Mouse (Mus musculus) embryonic facial prominence, embryonic 15.5 days (tissue): ENCODE measurements around the gene Tlr11. TPM values are rescaled to one million over a fixed set of nuclear protein-coding genes. Genes with fewer than 3 reads are reported as not detected.

Experiments used
- ATAC-seq: fragments of 200-750 bp; cut with Nextera tagmentation; 2 replicates; pipeline ENCODE4 v1.8.0; 2017; ENCODE audit warnings: low read depth, moderate TSS enrichment; ENCODE audit not compliant: insufficient number of reproducible peaks, low FRiP score, low TSS enrichment
- H3K27ac ChIP-seq: fragments of 300-500 bp; sonication (generic); replicated peaks from 2 replicates; pipeline ENCODE4 v1.5.1; 2015; ENCODE audit warnings: mild to moderate bottlenecking, inconsistent platforms
- H3K27me3 ChIP-seq: fragments of 300-500 bp; sonication (generic); 2 replicates; pipeline ENCODE4 v1.6.1; 2015; ENCODE audit warnings: inconsistent platforms
- H3K36me3 ChIP-seq: fragments of 300-500 bp; sonication (generic); 2 replicates; pipeline ENCODE4 v1.6.1; 2015; ENCODE audit warnings: mild to moderate bottlenecking, inconsistent platforms
- H3K4me1 ChIP-seq: fragments of 300-500 bp; sonication (generic); 2 replicates; pipeline ENCODE4 v1.6.1; 2015; ENCODE audit warnings: inconsistent platforms
- H3K4me2 ChIP-seq: fragments of 300-500 bp; sonication (generic); replicated peaks from 2 replicates; pipeline ENCODE4 v1.6.1; 2015; ENCODE audit warnings: mild to moderate bottlenecking, inconsistent platforms
- H3K4me3 ChIP-seq: fragments of 300-500 bp; sonication (generic); replicated peaks from 2 replicates; pipeline ENCODE4 v1.5.1; 2015; ENCODE audit warnings: mild to moderate bottlenecking, inconsistent platforms
- H3K9ac ChIP-seq: fragments of 300-500 bp; sonication (generic); 2 replicates; pipeline ENCODE4 v1.6.1; 2015; ENCODE audit warnings: inconsistent platforms
- H3K9me3 ChIP-seq: fragments of 300-500 bp; sonication (generic); replicated peaks from 2 replicates; pipeline ENCODE4 v1.6.1; 2016; ENCODE audit warnings: inconsistent platforms
- WGBS: fragments of 180-500 bp; shearing (Covaris S2); methylation state at CpG from one replicate; pipeline ENCODE4 v1.1.7; 2015; 5-methylcytosine and 5-hydroxymethylcytosine counted together
- polyA plus RNA-seq: library from polyadenylated mRNA; unstranded; fragments of >200 nt; fragmentation: Nextera tagmentation; extraction: Ambion mirVana; gene quantifications from 2 replicates; pipeline ENCODE4 v1.2.1, GENCODE M21; 2015

Gene Tlr11
- not detected in 2 replicates for polyA plus RNA-seq

DNA sequence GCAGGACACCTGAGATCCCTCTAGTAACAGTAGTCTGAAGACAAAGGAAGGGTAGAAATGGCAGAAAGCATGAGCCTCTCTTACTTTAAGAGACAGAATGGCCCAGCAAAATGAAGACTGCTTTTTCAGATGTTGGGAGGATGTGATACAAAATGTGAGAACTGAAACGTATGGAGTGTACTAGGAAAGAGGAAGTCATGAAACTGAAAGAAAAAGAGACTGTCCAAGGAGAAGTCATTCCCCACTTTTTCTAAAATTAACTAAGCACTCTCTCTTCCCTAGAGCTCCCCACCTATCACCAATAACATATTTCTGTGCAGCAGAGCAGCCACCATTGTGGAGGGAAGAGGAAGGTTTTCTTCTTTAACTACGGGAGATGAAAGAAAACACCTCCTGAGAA, at the start of gene Tlr11:
Tlr11 (plus strand) TSS at position 322 of the 400 bp plus-strand sequence.
- WGBS = 67% methylated on average over 2 of the region's 2 CpGs

DNA sequence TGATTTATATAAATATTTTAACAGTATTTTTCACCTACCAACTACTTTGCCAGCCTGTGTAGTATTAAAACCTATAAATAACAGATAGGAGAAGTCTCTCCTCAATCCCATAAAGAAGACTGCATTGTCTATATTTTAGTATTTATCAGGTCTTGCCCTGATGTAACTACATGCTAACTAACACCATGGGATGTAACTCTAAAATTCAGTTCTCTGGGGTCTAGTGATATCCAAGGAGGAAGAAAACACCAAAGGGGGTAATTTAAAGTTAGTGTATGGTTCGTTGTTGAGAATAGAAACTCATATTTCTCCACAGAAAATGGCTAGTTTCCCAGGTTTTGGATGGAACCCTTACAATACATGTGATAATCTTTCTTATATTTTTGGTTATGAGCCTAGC, 31.1 kb upstream of the Tlr11 start, which contains the start of gene Olfr734:
Olfr734 (minus strand) TSS at position 101 of the 400 bp plus-strand sequence.
- Histone ChIP-seq H3K27me3 (no peaks in the 10 kb centered on the region), H3K36me3 (no peaks in the 10 kb centered on the region), H3K4me1 (no peaks in the 10 kb centered on the region), H3K9ac (no peak within 1 kb of the TSS), H3K27ac (no peak within 1 kb of the TSS), H3K4me3 (no peak within 1 kb of the TSS), H3K9me3 (no peaks in the 10 kb centered on the region), H3K4me2 (no peak within 1 kb of the TSS)
- ATAC-seq = no peak
- WGBS = 64% methylated on average over 1 of the region's 1 CpGs

More for the DNA sequence above, at the start of gene Tlr11:
- Histone ChIP-seq H3K27me3 (no peaks in the 10 kb centered on the region), H3K4me3 (no peak within 1 kb of the TSS), H3K27ac (no peak within 1 kb of the TSS), H3K9ac (no peak within 1 kb of the TSS), H3K36me3 (no peaks in the 10 kb centered on the region), H3K4me2 (no peak within 1 kb of the TSS), H3K9me3 (no peaks in the 10 kb centered on the region), H3K4me1 (no peaks in the 10 kb centered on the region)
- ATAC-seq = no peak

DNA sequence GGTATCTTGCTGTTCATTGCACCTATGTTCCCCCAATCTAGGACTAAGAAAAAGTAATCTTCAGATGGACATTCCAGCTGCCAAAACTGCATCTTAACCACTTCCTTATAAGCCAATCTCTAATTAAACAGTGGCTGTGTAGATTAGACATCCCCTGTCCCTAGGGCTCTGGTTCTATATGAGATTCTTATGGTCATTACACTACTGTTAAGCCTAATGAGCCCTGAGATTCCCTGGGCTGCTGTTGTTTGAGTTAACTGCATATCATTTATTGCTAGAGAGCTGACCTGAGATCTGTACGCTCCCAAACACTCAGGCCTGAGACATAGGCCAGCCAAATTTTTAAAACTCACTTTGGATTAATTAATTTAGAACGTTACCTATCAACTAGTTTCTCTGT, 8.9 kb upstream of the Tlr11 start, which contains the start of gene Olfr735:
Olfr735 (minus strand) TSS at position 77 of the 400 bp plus-strand sequence.
- no peaks in the 10 kb centered on the region for H3K9me3 ChIP-seq
- no peak within 1 kb of the TSS for H3K4me2 ChIP-seq
- H3K9ac ChIP-seq = no peak within 1 kb of the TSS
- no peaks in the 10 kb centered on the region for H3K4me1 ChIP-seq
- no peak for ATAC-seq
- H3K4me3 ChIP-seq = no peak within 1 kb of the TSS
- no peaks in the 10 kb centered on the region for H3K27me3 ChIP-seq
- WGBS = 83% methylated on average over 2 of the region's 2 CpGs
- H3K27ac ChIP-seq = no peak within 1 kb of the TSS
- H3K36me3 ChIP-seq = no peaks in the 10 kb centered on the region

DNA sequence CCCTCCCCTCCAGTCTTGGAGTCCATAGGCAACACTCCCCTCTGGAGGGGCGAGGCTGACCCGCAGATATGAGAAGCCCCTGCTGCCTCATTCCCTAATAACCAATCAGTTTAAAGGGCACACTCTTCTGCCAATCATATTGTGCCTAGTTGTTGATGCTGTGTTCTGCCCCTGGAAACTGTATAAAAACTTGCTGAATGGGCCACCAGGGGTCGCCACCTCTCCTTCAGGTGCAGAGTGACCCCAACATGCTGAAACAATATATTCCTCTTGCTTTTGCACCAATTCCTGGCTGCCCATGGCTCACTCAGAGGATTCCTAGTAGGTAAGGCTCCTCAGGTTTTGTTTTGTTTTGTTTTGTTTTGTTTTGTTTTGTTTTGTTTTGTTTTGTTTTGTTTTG, 5.3 kb upstream of the Tlr11 start:
- WGBS = 52% methylated on average over 3 of the region's 3 CpGs
- no peaks in the 10 kb centered on the region for H3K27me3 ChIP-seq
- ATAC-seq = no peak

DNA sequence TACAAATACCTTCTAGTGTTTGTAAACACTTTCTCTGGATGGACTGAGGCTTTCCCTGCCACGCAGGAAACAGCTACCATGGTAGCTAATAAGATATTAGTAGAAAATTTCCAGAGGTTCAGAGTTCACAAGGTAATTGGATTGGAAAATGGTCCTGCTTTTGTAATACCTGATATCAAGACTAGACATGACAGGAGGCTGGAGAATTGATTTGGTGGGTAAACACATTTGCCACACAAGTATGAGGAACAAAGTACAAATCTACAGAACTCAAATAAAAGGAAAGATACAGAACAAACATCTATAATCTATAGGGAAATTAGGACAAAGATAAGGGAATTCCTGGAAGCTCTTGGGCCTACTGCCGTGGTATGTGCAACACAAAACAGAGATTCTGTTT, 989 bp upstream of the Tlr11 start:
- H3K9ac ChIP-seq = no peak overlapping the region
- H3K4me1 ChIP-seq = no peaks in the 10 kb centered on the region
- 86% methylated on average over 2 of the region's 2 CpGs for whole genome bisulfite sequencing
- H3K9me3 ChIP-seq = no peaks in the 10 kb centered on the region
- H3K27me3 ChIP-seq = no peaks in the 10 kb centered on the region
- H3K27ac ChIP-seq = no peak overlapping the region
- no peak overlapping the region for H3K4me2 ChIP-seq
- H3K36me3 ChIP-seq = no peaks in the 10 kb centered on the region
- no peak overlapping the region for H3K4me3 ChIP-seq
- no peak for ATAC-seq

More for the DNA sequence above, 5.3 kb upstream of the Tlr11 start:
- no peaks in the 10 kb centered on the region for H3K4me1 ChIP-seq
- H3K27ac ChIP-seq = no peak overlapping the region
- no peak overlapping the region for H3K9ac ChIP-seq
- no peaks in the 10 kb centered on the region for H3K9me3 ChIP-seq
- no peaks in the 10 kb centered on the region for H3K36me3 ChIP-seq
- no peak overlapping the region for H3K4me3 ChIP-seq
- no peak overlapping the region for H3K4me2 ChIP-seq

DNA sequence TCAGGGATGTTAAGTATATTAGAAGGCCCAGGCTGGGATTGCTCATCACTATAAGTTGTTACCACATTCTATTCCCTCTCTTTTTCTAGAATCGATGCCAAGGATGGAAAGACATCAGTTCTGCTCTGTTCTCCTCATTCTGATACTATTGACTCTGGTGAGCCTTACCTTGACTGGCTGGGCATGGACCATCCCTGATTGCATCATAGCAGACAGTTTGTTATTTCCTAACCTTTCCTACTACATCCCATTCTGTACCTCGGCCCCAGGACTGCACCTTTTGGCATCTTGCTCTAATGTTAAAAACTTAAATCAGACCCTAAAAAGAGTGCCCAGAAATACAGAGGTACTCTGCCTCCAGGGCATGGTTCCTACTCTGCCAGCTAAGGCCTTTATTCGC, 2.8 kb downstream of the Tlr11 start:
- H3K9ac ChIP-seq = no peak overlapping the region
- no peak overlapping the region for H3K4me3 ChIP-seq
- no peaks in the 10 kb centered on the region for H3K9me3 ChIP-seq
- no peak for ATAC-seq
- WGBS = 72% methylated on average over 3 of the region's 3 CpGs
- no peaks in the 10 kb centered on the region for H3K36me3 ChIP-seq
- H3K4me2 ChIP-seq = no peak overlapping the region
- no peaks in the 10 kb centered on the region for H3K4me1 ChIP-seq
- H3K27ac ChIP-seq = no peak overlapping the region
- H3K27me3 ChIP-seq = no peaks in the 10 kb centered on the region

DNA sequence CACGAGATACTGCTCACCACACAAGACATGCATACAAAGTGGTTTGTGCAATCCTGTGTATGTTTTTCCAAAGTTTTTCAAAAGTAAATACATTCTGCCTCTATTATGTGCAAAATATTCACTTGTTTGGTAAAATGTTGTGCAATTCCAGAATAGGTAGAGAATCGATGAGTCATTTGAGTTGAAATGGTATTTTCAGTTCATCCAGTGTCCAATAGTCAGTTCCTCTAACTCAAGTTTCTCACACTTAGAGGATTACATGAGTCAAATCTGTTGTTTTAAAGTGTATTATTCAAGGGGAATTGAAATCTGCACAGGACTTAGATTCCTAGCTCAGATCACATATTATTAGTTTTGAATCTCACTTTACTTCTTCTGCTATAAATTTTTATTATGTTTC, 5.8 kb downstream of the Tlr11 start:
- H3K36me3 ChIP-seq = no peaks in the 10 kb centered on the region
- H3K27ac ChIP-seq = no peak overlapping the region
- H3K9ac ChIP-seq = no peak overlapping the region
- no peak overlapping the region for H3K4me2 ChIP-seq
- no peaks in the 10 kb centered on the region for H3K4me1 ChIP-seq
- no peaks in the 10 kb centered on the region for H3K27me3 ChIP-seq
- no peaks in the 10 kb centered on the region for H3K9me3 ChIP-seq
- WGBS = 76% methylated on average over 2 of the region's 2 CpGs
- ATAC-seq = no peak
- H3K4me3 ChIP-seq = no peak overlapping the region

DNA sequence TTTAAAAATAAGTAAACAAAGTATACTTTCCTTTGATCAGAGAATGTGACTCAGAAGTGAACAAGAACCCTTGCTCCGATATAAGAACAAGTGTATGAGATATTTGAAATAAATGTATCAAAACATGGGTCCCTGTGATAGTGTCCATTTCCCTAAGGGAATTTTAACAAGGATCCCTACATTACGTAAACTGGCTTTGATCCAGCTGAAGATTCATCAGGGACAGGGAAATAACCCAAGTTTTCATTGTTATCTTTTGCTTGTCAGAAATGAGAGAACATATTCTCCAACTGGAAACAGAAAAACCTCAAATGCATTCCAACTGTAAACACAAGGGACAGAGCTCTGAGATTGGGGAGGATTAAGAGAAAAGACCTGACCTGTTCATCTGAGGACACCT, 23.1 kb downstream of the Tlr11 start, which contains the start of gene Olfr736:
Olfr736 (plus strand) TSS at position 301 of the 400 bp plus-strand sequence.
- H3K4me1 ChIP-seq = no peaks in the 10 kb centered on the region
- no peak within 1 kb of the TSS for H3K4me3 ChIP-seq
- H3K4me2 ChIP-seq = no peak within 1 kb of the TSS
- no peak within 1 kb of the TSS for H3K27ac ChIP-seq
- H3K27me3 ChIP-seq = no peaks in the 10 kb centered on the region
- H3K36me3 ChIP-seq = no peaks in the 10 kb centered on the region
- ATAC-seq = no peak
- WGBS = 80% methylated on average over 2 of the region's 2 CpGs
- H3K9ac ChIP-seq = no peak within 1 kb of the TSS
- H3K9me3 ChIP-seq = no peaks in the 10 kb centered on the region

DNA sequence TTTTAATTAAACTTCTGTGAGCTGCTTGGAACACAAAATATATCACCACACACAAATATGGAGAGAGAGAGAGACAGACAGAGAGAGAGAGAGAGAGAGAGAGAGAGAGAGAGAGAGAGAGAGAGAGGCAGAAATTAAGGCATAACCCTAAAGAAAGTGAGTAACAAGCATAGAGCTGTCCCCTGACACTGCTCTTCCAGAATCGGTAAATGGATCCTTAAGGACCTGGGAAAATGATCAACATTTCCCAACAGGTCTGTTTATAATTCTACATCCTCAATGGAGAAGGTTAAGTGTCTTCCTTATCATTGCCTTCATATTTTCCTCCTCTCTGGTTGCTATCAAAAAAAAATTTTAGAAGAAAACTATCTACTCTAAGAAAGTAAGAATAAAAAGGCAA, 49.6 kb downstream of the Tlr11 start, which contains the start of gene Olfr738:
Olfr738 (plus strand) TSS at position 301 of the 400 bp plus-strand sequence.
- Histone ChIP-seq H3K4me3 (no peak within 1 kb of the TSS), H3K27ac (no peak within 1 kb of the TSS), H3K4me1 (no peaks in the 10 kb centered on the region), H3K9me3 (no peaks in the 10 kb centered on the region), H3K36me3 (no peaks in the 10 kb centered on the region), H3K9ac (no peak within 1 kb of the TSS), H3K27me3 (no peaks in the 10 kb centered on the region), H3K4me2 (no peak within 1 kb of the TSS)
- ATAC-seq = no peak
- 67% methylated on average over 1 of the region's 1 CpGs for WGBS

Other genes starting within 250 kb of the Tlr11 start
- 0.08 and 0.09 TPM in 2 replicates for gene Olfr727, start 234.7 kb upstream of the Tlr11 start, polyA plus RNA-seq
- gene Olfr728, start 215.2 kb upstream of the Tlr11 start, polyA plus RNA-seq = not detected in 2 replicates
- gene Olfr729, start 205.0 kb upstream of the Tlr11 start, polyA plus RNA-seq = not detected in 2 replicates
- gene Olfr730, start 169.7 kb upstream of the Tlr11 start, polyA plus RNA-seq = not detected in 2 replicates
- gene Olfr731, start 116.0 kb upstream of the Tlr11 start, polyA plus RNA-seq = not detected in 2 replicates
- gene Olfr732, start 73.7 kb upstream of the Tlr11 start, polyA plus RNA-seq = not detected in 2 replicates
- gene Olfr733, start 56.4 kb upstream of the Tlr11 start, polyA plus RNA-seq = not detected in 2 replicates
- gene Olfr734, start 31.2 kb upstream of the Tlr11 start, polyA plus RNA-seq = not detected in 2 replicates
- gene Olfr735, start 9.0 kb upstream of the Tlr11 start, polyA plus RNA-seq = not detected in 2 replicates
- 0.21 TPM in 1 of 2 replicates, not detected in the other for gene Olfr736, start 23.2 kb downstream of the Tlr11 start, polyA plus RNA-seq
- 0.13 and 0.17 TPM in 2 replicates for gene Olfr738, start 49.7 kb downstream of the Tlr11 start, polyA plus RNA-seq
- gene Olfr739, start 60.7 kb downstream of the Tlr11 start, polyA plus RNA-seq = 0.20 and 0.24 TPM in 2 replicates
- 0.05 TPM in 1 of 2 replicates, not detected in the other for gene Olfr740, start 87.6 kb downstream of the Tlr11 start, polyA plus RNA-seq
- not detected in 2 replicates for gene Olfr741, start 114.8 kb downstream of the Tlr11 start, polyA plus RNA-seq
- gene Olfr742, start 145.7 kb downstream of the Tlr11 start, polyA plus RNA-seq = not detected in 2 replicates
- not detected in 2 replicates for gene Olfr743, start 163.9 kb downstream of the Tlr11 start, polyA plus RNA-seq